Mouse (Mus musculus) lung, postnatal 0 days (tissue): ENCODE data around the gene Dcps. TPM values are rescaled to one million over a fixed set of nuclear protein-coding genes. Genes with fewer than 3 reads are reported as not detected.

Experiments used
- ATAC-seq: fragments of 200-750 bp; cut with Nextera tagmentation; 2 replicates; pipeline ENCODE4 v1.8.0; 2017; ENCODE audit warnings: moderate library complexity
- DNase-seq: peaks from one replicate; pipeline ENCODE4 v3.0.0-alpha.2; 2016; ENCODE audit warnings: low spot score
- H3K27ac ChIP-seq: fragments of 300-500 bp; sonication (generic); 2 replicates; pipeline ENCODE4 v1.5.1; 2014; ENCODE audit warnings: antibody characterized with exemption, mild to moderate bottlenecking, low read length, mixed read lengths
- H3K27me3 ChIP-seq: fragments of 300-500 bp; sonication (generic); replicated peaks from 2 replicates; pipeline ENCODE4 v1.6.1; 2014; ENCODE audit warnings: low read length, mixed read lengths; ENCODE audit not compliant: insufficient read depth
- H3K36me3 ChIP-seq: fragments of 300-500 bp; sonication (generic); 2 replicates; pipeline ENCODE4 v1.6.1; 2014; ENCODE audit warnings: low read length, mixed read lengths; ENCODE audit not compliant: insufficient read depth
- H3K4me1 ChIP-seq: fragments of 300-500 bp; sonication (generic); 2 replicates; pipeline ENCODE4 v1.6.1; 2014; ENCODE audit warnings: antibody characterized with exemption, low read depth, low read length, mixed read lengths; ENCODE audit not compliant: insufficient read depth
- H3K4me2 ChIP-seq: fragments of 300-500 bp; sonication (generic); replicated peaks from 2 replicates; pipeline ENCODE4 v1.6.1; 2014; ENCODE audit warnings: low read depth, mild to moderate bottlenecking, low read length, moderate library complexity, mixed read lengths
- H3K4me3 ChIP-seq: fragments of 300-500 bp; sonication (generic); 2 replicates; pipeline ENCODE4 v1.5.1; 2014; ENCODE audit warnings: low read depth, low read length
- H3K9ac ChIP-seq: fragments of 300-500 bp; sonication (generic); replicated peaks from 2 replicates; pipeline ENCODE4 v1.6.1; 2014; ENCODE audit warnings: low read depth, mild to moderate bottlenecking
- H3K9me3 ChIP-seq: fragments of 300-500 bp; sonication (generic); 2 replicates; pipeline ENCODE4 v1.6.1; 2016; ENCODE audit warnings: low read length, mixed read lengths
- CTCF ChIP-seq: IDR thresholded peaks from 2 replicates; pipeline ENCODE4 v1.5.1; 2016; ENCODE audit warnings: antibody characterized with exemption, mild to moderate bottlenecking
- EP300 ChIP-seq: IDR thresholded peaks from 2 replicates; pipeline ENCODE4 v1.6.1; 2016; ENCODE audit warnings: antibody characterized with exemption, mild to moderate bottlenecking, control low read depth
- WGBS: fragments of 180-500 bp; shearing (Covaris S2); extraction: QIAGEN DNeasy Blood & Tissue Kit; methylation state at CpG from one replicate; pipeline ENCODE4 v1.1.7; 2014; 5-methylcytosine and 5-hydroxymethylcytosine counted together
- polyA plus RNA-seq: library from polyadenylated mRNA; unstranded; fragments of >200 nt; fragmentation: Nextera tagmentation; extraction: Ambion mirVana; gene quantifications from 2 replicates; pipeline ENCODE4 v1.2.1, GENCODE M21; 2015

Dcps gene
- polyA plus RNA-seq, 1 experiment from 2014 or later, result 39.4 TPM

DNA sequence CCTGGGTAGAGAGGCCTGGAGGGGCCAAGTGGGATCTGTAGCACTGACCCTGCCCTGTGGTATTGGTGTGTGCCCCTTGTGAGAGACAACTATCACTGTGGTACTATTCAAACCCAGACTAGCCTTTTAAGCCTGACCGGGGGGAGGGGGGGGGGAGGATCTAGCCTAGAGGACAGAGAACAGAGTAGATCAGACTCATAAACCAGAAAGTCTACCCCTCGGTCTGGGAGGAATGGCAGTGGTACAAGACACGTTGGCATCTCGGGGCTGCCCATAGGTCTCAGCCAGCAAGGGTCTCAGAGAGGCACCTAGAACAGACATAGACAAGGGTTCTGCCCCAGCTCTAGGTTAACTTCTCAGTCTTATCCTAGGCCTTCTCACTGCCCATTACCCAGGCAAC is 60.1 kb downstream of the Dcps start:
- Histone ChIP-seq H3K27me3 (no peaks in the 10 kb centered on the region), H3K4me3 (peak overlapping the region; percentile 63), H3K9me3 (no peaks in the 10 kb centered on the region), H3K36me3 (no peaks in the 10 kb centered on the region), H3K4me2 (peak overlapping the region; percentile 83), H3K27ac (peak overlapping the region; percentile 93), H3K4me1 (peaks cover 9% of the 10 kb centered on the region; the same call in 1 of the 2 replicates), H3K9ac (peak overlapping the region; percentile 71)
- DNase-seq, result no peak
- WGBS, result 36% methylated on average over 4 of the region's 4 CpGs
- ATAC-seq, result no peak
- TF ChIP-seq CTCF (no peak), EP300 (no peak)

GRCm38 (mm10) chr9:35115299-35115698 is 60.6 kb downstream of the Dcps start:
- Histone ChIP-seq H3K4me1 (peaks cover 14% of the 10 kb centered on the region; the same call in 1 of the 2 replicates), H3K36me3 (no peaks in the 10 kb centered on the region), H3K27ac (peak overlapping the region; percentile 93; the same call in 1 of the 2 replicates), H3K9ac (peak overlapping the region; percentile 71; the same call in 1 of the 2 replicates), H3K4me2 (peak overlapping the region; percentile 83), H3K27me3 (no peaks in the 10 kb centered on the region), H3K4me3 (peak overlapping the region; percentile 63), H3K9me3 (no peaks in the 10 kb centered on the region)
- TF ChIP-seq EP300 (no peak), CTCF (no peak)
- DNase-seq, result no peak
- WGBS, result 53% methylated on average over 3 of the region's 4 CpGs
- ATAC-seq, result no peak

DNA sequence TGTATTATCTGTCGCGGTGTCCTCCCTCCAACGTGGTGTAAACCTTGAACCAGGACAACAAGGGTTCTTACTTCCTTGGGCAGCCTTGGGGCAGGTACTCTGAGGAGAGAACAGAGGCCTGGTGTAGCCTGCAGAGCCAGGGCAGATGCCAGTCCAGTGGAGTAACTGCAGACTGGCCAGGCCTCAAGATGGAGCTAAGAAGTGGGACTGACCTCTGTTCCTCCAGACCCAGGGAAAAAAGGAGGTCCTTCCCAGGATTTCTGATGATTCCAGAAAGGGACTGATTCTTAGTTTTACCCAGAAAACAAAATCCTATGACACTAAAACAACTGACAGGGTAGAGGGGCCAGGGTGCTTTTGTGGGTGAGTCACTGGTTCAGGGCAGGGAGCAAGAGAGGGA is 61.6 kb downstream of the Dcps start:
- Histone ChIP-seq H3K9me3 (no peaks in the 10 kb centered on the region), H3K4me3 (no peak overlapping the region), H3K36me3 (no peaks in the 10 kb centered on the region), H3K4me2 (0 out of 2 replicates have a peak overlapping the region, but pooled peaks have one; percentile 1), H3K9ac (no peak overlapping the region), H3K27me3 (no peaks in the 10 kb centered on the region), H3K4me1 (peaks cover 15% of the 10 kb centered on the region; the same call in 1 of the 2 replicates), H3K27ac (no peak overlapping the region)
- TF ChIP-seq CTCF, result no peak
- TF ChIP-seq EP300, result no peak
- WGBS, result 83% methylated on average over 3 of the region's 3 CpGs
- DNase-seq, result no peak
- no peak for ATAC-seq

- Histone ChIP-seq H3K4me2 (0 out of 2 replicates have a peak overlapping the region, but pooled peaks have one; percentile 17), H3K27me3 (no peaks in the 10 kb centered on the region), H3K9me3 (no peaks in the 10 kb centered on the region), H3K36me3 (no peaks in the 10 kb centered on the region), H3K4me3 (no peak overlapping the region), H3K4me1 (peaks cover 18% of the 10 kb centered on the region; the same call in 1 of the 2 replicates), H3K9ac (no peak overlapping the region), H3K27ac (0 out of 2 replicates have a peak overlapping the region, but pooled peaks have one; percentile 3)
- peak; percentile 25 for ATAC-seq
- TF ChIP-seq EP300 (no peak), CTCF (no peak)
- DNase-seq, result peak; percentile 81
- WGBS, result 33% methylated on average over 18 of the region's 19 CpGs
Observed at GRCm38 (mm10) chr9:35111941-35112595, 63.8 kb downstream of the Dcps start.

- no peaks in the 10 kb centered on the region for H3K9me3 ChIP-seq
- H3K36me3 ChIP-seq, result no peaks in the 10 kb centered on the region
- DNase-seq (no peak), ATAC-seq (no peak)
- WGBS, result 80% methylated on average over 7 of the region's 7 CpGs
- H3K4me3 ChIP-seq, result no peak overlapping the region
- 0 out of 2 replicates have a peak overlapping the region, but pooled peaks have one; percentile 3 for H3K27ac ChIP-seq
- no peak overlapping the region for H3K9ac ChIP-seq
- no peak for TF ChIP-seq CTCF
- no peak for TF ChIP-seq EP300
- H3K4me2 ChIP-seq, result 0 out of 2 replicates have a peak overlapping the region, but pooled peaks have one; percentile 17
- peaks cover 18% of the 10 kb centered on the region; the same call in 1 of the 2 replicates for H3K4me1 ChIP-seq
- no peaks in the 10 kb centered on the region for H3K27me3 ChIP-seq
Observed at GRCm38 (mm10) chr9:35111446-35111845, 64.4 kb downstream of the Dcps start.

DNA sequence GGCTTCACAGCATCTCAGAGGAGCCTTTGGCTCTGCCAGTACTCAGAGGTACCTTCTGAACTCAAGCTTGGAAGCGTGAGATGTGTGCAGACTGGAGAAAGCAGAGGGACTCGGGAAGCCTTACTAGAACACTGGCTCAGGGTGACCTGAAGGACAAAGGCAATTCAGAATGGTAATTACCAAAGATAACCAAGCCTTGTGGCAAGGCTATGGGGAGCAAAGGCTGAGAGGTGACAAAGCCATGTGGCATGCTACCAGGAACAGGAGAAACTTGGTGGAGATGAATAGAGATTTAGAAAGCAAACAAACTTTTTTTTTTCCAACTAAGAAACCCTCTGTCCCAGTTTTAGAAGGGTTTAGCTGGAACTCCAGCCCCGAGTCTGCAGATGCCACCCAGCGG is 65.3 kb downstream of the Dcps start:
- no peak for TF ChIP-seq EP300
- TF ChIP-seq CTCF, result no peak
- H3K9me3 ChIP-seq, result no peaks in the 10 kb centered on the region
- H3K36me3 ChIP-seq, result no peaks in the 10 kb centered on the region
- H3K27me3 ChIP-seq, result no peaks in the 10 kb centered on the region
- DNase-seq, result no peak
- no peak overlapping the region for H3K4me2 ChIP-seq
- H3K4me3 ChIP-seq, result no peak overlapping the region
- H3K4me1 ChIP-seq, result peaks cover 18% of the 10 kb centered on the region; the same call in 1 of the 2 replicates
- WGBS, result 59% methylated on average over 4 of the region's 4 CpGs
- ATAC-seq, result no peak
- no peak overlapping the region for H3K9ac ChIP-seq
- H3K27ac ChIP-seq, result 0 out of 2 replicates have a peak overlapping the region, but pooled peaks have one; percentile 32
